Mouse (Mus musculus): ENCODE measurements at regions not wholly inside any gene's neighbourhood (a gene's known extent, or its start where the extent isn't known, plus 50 kb on each side); places are given as distances from the start of the nearest gene placed in this dataset.

DNA sequence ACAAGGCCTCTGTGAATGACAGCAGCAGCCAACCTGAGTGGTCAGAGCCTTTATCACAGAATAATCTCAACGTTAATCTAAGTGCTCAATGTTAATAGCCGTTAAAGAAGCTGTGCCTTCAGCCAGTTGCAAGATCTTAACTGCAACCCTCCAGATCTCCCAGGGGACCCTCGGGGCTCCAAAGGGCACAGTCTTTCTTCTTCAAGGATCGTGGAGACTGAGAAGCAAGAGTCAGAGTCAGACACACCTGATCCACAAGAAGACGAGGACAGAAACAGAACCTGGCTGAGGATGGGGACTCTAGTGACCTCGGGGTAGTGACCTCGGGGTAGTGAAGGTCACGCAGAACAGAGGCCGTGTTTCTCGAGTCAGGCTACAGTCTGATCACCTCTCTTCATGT is 206.0 kb downstream of the Sptssa start:
- DNase-seq = no peak

DNA sequence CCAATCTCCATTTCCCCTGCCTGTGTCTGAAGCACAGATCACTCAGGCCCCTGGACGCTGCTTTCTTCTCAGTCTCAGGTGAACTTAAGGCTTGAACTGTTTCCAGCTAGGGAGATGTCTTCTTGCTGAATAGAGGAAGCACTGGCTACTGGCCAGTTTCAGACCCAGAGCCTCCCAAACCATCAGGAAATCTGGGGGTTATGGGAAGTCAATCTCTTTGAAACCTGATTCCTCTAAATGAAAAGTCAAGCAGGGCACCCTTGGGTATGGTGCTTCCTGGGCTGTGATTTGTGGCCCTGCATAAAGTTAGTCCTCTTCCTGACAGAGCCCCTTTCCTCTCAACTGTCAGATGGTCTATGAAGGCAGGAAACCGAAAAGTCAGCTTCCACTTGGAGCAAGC is 208.2 kb downstream of the Sptssa start:
- peak; percentile 42 to 73 for DNase-seq

DNA sequence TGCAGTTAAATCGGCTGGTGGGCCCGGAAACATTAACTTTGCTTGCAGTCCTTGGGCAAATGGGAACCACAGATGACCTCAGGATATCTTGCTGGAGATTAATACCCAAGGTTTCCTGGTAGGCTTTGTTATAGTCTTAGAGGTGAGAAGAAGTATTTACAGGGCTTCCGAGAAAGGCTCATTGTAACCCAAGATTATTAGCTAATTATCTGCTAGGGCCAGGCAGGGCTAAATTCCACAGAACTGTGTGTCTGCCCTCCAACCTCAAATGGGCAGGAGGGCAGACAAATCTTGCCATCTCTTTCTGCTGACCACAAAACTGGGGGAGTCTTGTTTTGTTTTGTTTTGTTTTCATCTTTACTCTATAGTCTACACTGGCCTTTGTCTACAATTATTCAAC is 209.0 kb downstream of the Sptssa start:
- no peak for DNase-seq

DNA sequence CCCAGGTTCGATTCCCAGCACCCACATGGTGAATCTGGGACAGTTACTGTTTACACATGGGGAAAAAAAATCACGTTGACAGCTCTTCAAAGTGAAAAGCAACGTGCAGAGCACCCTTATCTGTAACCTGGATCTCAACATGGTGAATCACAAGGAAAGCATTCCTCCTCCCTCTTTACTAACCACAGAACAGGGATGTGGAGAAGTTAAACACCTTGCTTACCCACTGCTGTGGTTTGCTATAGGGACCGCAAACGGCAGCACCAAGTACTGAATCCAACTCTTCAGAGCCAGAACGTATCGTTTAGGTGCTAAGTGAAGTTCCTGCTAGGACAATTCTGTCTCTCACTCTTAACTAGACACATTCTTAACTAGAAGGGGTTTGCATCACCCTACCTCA is 210.0 kb downstream of the Sptssa start:
- DNase-seq = no peak

DNA sequence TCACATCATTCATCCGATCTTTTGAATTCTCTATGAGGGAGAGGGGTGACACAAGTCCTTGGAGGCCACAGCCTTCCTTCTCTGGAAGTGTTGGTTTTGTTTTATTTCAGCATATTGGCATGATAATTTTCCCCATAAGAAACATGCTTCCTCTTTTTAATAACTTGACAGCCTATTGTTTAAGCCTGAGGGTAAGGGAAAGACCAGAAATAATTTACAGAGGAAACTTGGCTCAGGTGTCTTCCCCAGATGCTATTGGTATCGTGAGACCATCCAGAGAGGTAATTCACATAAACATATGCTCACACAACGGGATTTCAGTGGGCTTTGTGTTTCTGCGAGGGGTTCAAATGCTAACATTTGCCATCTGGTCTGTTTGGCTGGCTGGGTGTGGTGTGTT is 212.0 kb downstream of the Sptssa start:
- DNase-seq = no peak

DNA sequence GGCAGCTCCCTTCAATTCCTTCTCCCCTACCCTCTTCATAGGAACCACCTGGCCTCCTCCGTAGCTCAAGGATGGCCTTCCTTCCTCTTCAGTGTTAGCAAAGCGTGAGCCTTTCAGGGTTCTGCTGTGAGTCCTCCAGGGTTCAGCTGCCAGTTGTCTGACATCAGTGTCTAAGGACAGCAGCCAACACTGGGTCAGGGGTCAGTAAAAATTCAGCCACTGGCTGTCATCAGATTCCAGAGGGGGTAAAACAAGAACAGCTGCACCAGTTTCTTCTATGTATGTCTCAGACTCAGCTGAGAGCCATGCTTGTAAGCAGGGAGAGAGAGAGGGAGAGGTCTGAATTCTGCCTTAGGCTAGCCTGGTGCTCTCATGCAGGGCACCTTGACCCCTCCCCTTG is 213.1 kb downstream of the Sptssa start:
- DNase-seq = peak; percentile 39 to 40

DNA sequence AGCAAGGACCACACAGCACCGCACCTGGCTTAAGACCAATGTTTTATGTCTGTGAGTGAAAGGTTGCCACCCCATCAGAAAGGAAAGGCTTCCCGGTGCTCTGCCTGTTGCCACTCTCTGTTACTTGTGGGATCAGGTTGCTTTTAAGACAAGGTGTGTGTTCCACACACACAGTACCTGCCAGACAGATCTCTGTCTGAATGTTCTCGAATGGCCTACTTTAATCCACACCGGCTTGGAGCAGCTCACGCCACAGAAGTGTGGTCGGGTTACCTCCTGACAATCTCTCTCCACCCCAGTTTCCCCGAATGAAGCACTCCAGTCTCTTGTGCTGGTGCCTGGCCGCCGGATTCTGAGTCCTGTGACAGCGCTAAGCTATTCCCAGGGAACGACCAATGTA is 214.0 kb downstream of the Sptssa start:
- no peak for DNase-seq

DNA sequence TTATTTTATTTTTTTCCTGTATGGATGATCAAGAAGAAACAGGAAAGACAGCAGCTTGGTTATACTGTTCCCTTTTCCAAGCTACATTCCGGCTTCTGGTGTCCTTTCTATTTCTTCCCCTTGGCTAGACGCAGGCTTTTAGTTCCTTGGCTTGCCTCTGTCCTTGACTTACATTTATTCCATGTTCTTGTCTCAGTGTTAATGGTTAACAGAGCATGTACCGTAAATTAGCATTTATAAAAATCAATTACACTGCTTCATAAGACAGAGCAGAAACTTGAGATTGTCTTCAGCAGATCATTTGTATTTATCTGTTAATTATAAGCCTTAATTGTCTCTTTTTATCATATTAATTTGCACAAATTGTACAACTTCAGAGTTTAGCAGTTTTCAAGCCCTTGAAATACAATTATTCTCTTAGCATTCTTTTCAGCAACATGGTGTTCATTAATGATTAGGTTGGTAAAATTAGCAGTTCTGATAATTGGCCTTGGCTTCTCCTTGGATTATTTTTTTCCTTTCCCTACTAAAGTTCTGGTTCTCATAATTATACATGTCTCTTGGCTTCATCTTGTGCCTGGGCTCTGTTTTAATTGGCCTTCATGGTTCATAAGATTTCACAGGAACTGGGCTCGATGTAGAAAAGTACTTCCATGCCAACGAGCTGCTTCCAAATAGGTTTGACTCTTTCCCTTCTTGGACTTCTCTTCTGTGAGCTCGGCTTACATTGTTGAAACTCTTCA is 215.4 kb downstream of the Sptssa start:
- peak in 1 of 2 experiments; percentile 38 for DNase-seq

DNA sequence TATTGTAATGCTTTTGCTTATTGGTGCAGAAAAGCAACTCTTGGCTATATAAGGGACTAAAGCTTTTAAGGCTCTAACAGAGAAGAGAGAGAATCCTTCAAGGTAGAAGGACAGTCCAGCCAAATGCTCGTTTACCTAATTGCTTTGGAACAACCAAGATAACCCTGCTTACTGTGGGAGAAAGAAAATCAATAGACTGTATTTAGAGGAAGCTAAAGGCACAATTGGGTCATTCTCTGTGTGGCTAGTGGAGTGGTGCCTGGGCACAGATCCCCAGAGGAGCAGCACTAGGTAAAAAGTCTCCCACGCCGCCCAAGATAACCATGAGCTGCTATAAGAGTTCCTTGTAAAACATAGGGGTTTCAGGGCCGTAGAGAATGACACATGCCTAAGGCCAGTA is 217.6 kb downstream of the Sptssa start:
- DNase-seq = no peak

DNA sequence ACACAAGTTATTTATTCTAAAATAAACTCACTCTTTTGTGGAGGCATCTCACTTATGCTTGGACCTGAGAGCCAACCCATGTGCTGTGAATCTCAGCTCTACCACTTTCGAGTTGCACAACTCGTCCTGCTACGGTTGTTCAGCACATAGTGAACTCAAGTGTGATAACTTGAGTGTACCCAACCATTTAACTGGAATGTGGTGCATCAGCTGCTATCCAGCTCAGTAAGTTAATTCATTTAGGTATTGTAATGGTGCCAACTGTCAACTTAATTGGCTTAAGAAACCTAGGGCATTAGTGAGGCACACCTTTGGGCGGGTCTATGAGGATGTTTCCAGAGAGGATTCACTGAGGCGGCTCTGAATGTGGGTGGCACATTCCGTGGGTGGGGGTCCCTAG is 221.6 kb upstream of the Egln3 start:
- DNase-seq = no peak

DNA sequence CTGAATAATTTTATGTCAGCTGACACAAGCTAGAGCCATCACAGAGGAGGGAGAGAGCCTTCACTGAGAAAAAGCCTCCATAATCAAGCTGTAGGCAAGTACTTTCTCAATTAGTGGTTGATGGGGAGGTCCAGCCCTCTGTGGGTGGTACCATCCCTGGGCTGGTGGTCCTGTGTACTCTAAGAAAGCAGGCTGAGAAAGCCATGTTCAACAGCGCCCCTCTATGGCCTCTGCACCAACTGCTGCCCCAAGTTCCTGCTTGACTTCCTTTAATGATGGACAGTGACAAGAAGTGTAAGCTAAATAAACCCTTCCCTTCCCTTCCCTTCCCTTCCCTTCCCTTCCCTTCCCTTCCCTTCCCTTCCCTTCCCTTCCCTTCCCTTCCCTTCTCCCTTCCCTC is 211.2 kb upstream of the Egln3 start:
- DNase-seq = no peak

DNA sequence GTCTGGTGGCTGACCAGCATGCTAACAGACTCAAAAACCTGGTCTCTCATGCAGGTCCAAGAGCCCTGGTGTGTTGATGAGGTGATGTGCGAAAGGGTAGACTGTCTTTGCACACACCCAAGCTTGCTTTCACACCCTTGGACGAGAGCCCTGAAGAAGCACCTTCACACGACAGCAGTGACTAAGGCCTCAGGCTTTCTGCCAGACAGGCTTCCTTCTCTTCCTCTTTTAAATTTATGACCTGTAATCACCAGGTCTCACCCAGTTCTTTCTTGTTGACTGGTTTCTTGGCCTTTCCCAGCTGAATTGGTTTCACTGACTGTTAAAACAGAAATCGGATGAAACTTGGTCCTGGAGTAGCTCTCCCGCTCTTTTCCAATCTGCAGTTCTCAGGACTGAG is 210.5 kb upstream of the Egln3 start:
- peak; percentile 56 to 64 for DNase-seq

DNA sequence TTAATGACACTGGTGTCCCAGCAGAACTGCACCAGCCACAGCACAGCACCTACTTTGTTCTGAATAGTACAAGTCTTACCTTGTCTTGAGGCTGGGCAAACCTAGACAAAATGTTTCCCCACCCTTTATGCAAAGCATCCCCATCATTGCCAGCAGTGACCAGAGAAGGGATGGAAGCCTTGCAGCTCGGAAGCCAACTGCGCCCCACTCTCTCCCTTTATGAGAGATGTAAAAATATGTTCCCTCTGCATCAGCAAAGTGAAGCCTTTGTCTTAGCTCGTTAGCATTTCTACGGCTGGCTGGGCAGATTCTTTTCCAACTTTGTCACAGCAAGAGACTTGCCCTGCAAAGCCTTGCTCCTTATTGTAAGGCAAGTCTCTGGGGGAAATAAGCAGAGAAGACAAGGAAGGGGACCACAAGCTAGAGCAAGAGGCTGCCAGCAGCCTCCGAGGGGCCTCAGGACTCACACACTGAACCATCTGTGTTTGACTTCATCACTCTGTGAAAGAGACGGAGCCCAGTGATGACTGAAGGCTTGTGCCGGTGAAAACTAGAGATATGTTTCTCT is 206.5 kb upstream of the Egln3 start:
- no peak for DNase-seq

DNA sequence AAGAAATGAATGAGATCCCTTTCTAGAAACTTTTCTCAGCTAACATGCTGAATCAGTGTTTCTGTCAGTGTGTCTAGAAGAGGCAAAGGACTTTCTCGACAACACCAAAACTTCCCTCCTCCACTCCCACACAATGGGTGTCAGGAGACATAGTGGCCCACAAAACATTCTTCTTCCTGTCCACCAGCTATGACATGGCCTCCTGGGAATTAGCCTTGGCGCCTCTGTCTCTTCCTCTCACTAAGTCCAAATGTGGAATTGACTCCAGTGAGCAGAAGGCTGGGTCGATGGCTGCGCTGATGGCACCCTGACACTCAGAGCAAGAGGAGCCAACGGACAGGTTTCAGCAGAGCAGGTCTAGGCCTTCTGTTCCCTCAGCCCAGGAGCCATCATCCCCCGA is 205.2 kb upstream of the Egln3 start:
- peak; percentile 15 to 33 for DNase-seq

DNA sequence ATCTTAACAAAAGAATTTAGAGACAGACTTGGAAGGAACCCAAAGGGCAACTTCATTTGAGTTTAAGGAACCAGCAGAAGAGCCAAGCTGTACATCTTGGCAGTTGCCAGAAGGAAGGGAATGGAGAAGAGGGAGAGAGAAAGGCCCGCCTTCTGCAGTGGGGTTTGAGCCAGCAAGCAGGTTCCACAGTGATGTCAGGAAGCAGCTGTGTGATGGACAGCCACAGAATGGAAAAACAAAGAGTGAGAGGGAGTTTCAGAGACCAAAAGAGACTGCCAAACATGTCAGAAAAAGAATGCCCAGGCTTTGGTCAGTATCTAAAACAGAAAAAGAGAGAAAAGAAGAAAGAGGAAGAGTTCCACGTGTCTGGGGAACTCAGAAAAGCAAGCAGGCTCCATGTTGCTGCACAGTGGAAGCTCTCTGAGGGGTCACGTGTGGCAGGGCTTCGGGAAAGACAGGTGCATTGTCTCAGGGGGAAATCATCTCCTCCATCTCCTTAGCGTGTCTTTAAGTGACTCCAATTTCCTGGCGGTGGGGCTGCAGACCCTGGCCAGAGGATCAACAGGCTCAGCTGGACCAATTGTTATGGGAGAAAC is 203.7 kb upstream of the Egln3 start:
- DNase-seq = no peak

DNA sequence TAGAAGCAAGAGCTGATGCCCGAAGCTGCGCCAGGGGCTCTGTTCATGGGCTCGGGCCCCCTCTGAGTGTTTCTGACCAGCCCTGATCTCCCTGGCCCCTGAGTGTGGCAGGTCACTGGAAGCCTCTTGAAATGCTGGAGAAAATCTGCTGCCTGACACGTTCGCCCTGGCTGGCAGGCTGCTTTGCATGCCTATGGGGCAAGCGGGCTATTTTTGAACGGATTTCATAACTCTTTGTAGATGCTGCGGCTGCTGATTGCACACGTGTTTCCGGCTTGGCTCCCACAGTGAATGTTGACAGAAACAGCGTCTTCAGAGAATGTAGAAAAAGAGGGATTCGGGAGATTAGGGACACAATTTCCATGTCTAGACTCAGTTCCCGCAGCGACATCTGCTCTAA is 201.4 kb upstream of the Egln3 start:
- peak; percentile 16 to 23 for DNase-seq

DNA sequence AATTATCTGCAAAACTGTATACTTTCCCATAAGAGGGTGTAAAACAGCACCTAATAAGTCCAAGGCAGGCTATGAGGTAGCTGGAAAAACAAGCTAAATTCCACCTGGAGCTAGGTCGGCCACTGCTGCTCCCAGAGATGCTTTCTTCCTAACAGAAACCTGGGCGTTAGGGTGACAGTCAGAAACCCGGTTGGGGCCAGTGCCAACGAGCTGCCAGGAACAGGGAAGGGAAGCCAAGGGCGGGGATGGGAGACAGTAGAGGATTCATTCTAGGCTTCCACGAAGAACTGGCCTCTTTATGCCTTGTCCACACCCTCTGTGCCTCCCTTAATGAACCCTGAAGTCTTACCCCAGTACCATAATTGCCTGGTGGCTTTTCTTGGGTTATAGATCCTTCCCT is 198.9 kb upstream of the Egln3 start:
- DNase-seq = peak; percentile 4 to 16

DNA sequence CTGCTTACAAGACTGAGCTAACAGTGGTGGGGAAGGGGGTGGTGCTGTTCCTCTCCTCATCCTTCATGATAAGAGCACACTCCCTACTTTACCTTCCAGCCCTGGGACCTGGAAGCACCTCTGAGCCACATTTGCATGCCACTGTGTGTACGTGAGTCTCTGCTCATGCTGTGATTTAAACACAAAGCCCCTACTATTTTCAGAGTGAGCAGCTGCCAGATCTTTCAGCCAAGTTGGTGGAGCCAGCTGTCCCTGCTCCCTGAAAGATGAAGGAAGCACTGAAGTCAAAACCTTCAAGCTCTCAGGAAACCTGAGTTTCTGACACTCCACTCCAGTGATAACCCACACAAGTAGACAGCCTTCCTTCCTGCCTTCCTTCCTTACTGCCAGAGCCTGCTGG is 198.0 kb upstream of the Egln3 start:
- no peak for DNase-seq

DNA sequence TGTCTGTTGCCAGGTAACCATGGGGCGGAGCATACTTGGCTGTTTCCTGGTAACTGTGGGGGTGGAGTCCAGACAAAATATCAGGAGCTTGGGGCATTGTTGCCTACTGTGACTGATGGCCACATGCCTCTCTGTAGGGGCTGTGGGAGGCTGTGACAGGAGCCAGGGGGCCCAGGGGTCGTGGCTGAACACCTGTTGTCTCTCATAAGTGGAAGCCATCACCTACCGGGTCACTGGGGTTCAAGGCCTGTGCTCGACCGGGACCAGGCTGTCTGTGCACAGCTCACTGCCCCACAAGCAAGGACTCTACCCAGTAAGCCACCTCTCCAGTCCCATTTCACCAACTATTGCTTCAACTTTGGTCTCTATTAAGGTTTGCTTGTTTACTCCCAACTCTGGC is 196.4 kb upstream of the Egln3 start:
- DNase-seq = no peak

DNA sequence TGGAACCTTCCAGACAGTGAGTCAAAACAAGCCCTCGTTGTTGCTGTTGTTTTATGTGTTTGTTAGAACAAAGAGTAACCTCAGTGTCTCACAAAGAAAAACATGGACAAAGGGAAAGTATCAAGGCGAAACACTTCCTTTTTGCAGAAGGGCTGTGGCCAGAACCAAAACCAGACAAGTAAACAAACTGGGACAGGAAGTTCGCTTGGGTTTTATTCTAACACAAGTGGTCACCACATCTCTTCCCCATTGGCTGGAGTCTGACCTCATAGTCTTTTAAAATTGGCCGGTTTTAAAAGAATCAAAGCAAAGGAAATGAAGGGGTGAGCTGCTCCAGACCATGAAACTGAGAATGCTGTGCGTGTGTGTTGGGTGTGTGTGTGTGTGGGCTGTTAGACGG is 194.4 kb upstream of the Egln3 start:
- DNase-seq = no peak

DNA sequence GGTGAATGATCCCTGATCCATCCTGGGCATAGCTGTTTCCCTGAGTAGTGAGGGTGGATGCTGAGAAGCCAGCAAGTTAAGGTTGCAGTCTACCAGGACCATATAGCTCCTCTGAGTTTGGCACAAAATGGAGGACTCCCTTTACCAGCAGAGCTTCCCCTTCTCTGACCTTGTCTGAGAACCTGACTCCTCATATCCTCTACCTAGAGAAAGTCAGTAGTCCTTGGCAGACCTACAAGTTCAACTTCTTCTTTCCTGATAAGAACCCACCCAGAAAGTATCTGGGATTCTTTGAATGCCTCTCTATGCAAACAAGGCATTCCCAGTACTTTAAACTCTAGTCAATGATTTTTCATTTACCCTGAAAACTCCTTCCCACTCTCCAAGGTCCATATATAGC is 193.3 kb upstream of the Egln3 start:
- DNase-seq = no peak

DNA sequence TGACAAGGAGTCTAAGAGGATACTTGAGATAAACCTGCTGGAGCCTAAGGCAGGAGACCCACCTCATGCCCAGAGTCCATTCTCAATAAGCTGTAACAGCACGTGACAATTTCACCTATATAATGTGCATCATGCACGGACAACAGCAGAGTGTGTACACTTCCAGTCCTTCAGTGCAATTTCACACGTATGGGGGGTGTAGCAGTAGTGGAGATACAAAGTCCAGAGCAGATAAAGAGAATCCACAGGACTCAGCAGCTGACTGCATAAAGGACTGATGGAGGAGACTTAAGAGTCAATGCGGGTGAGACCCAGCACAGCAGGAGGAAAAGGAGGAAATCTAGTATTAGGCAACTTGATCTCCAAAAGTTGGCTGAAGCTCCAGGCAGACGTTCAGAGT is 192.7 kb upstream of the Egln3 start:
- DNase-seq = no peak

DNA sequence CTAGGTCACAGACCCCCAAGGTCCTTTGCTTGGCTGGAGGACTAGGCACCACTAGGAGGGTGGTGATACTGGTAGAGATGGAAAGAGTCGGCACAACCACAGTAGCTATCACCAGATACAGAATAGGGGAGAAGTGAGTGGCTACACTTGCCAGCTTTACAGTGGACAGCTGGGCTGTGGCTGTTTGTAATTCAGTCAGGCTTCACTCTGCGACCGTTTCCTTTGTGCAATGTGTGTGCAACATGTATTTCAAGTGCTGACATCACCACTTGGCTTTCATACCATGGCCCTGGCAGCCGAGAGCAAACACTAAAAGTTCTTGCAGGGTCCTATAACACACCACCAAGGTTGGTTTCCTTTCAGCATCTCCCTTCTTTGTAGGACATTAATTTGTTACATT is 181.7 kb upstream of the Egln3 start:
- DNase-seq = no peak

DNA sequence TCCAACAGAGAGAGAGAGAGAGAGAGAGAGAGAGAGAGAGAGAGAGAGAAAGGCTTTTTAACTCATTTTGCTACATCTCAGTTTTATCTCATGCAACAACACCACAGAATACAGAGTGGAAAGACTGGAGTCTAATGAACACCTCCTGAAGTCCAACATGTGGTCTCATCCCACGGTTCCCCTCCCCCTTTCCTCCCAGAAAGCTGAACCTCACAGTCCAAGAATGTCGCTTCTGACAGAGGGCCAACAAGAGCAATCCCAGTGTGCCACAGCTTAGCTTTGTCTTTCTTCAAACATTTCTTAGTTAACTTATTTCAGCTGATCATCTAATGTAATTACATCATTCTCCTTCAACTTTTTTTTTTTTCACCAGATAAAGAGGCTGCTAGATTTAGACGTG is 180.5 kb upstream of the Egln3 start:
- DNase-seq = no peak

DNA sequence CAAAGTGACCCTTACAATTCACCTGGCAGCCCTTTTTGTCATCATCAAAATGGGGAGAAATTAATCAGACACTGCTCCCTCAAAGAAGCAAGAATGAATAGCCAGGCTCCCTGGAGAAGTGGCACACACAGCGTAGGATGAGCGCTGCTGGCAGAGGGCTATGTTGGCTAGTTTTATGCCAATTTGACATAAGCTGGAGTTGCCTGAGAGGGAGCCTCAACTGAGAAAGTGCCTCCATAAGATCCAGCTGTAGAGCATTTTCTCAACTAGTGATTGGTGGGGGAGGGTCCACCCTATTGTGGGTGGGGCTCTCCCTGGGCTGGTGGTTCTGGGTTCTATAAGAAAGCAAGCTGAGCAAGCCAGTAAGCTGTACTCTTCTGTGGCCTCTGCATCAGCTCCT is 179.3 kb upstream of the Egln3 start:
- DNase-seq = no peak

Measured in kidney, adult 8-10 months (tissue).